In genomic region chr7:116307871-116308631, GRCm38 (mm10) we compare ENCODE assay signal across 8 mouse cellular contexts. TPM values are rescaled to one million over a fixed set of nuclear protein-coding genes. Genes with fewer than 3 reads are reported as not detected.
DNase-seq lines count a peak whose midpoint lies in the region; ATAC-seq and TF ChIP-seq lines count a peak whose summit lies in the region.

TSS of gene Plekha7 (minus strand) at chr7:116308376.

- TF ChIP-seq POLR2A in cortical plate, adult 2 months (IDR thresholded peaks at IDR 0.05; ENCODE audit: extremely low read depth, insufficient read depth, low read length), result no peak

- no peak within 1 kb of the TSS for H3K27ac ChIP-seq in cortical plate, adult 2 months (ENCODE audit: insufficient read depth, low read length)
- H3K27ac ChIP-seq in heart, postnatal 0 days (ENCODE audit: low read depth), result peak within 1 kb of the TSS; percentile 62
- peak within 1 kb of the TSS; percentile 87 for H3K27ac ChIP-seq in lung, embryonic 16.5 days (ENCODE audit: low read length)

- DNase-seq in A20 (ENCODE audit: low read depth, low spot score), result peak; percentile 82
- peak; percentile 97 for DNase-seq in R1 (ENCODE audit: low read depth, low spot score)
- DNase-seq in heart, postnatal 0 days (ENCODE audit: low spot score), result peak; percentile 52
- peak; percentile 80 to 83 for DNase-seq in kidney, postnatal 36 days
- peak; percentile 69 for DNase-seq in ovary, adult 18-20 months (ENCODE audit: low spot score)
- peak; percentile 51 to 56 for DNase-seq in urinary bladder, postnatal 36 days (ENCODE audit: low spot score in 2 of 2)

- no peaks in the 10 kb centered on the region for H3K36me3 ChIP-seq in heart, postnatal 0 days (replicated peaks; ENCODE audit: control insufficient read depth, insufficient read depth, low read length)
- no peaks in the 10 kb centered on the region for H3K36me3 ChIP-seq in lung, embryonic 16.5 days (ENCODE audit: control insufficient read depth, insufficient read depth, low read length)

- no peaks in the 10 kb centered on the region for H3K9me3 ChIP-seq in heart, postnatal 0 days (replicated peaks; ENCODE audit: control insufficient read depth, low read length)
- no peaks in the 10 kb centered on the region for H3K9me3 ChIP-seq in lung, embryonic 16.5 days (ENCODE audit: control insufficient read depth, low read length)

- peak within 1 kb of the TSS; percentile 57 for H3K9ac ChIP-seq in heart, postnatal 0 days (replicated peaks; ENCODE audit: low read depth, low read length)
- peak within 1 kb of the TSS; percentile 67 for H3K9ac ChIP-seq in lung, embryonic 16.5 days (ENCODE audit: low read length)

- no peaks in the 10 kb centered on the region for H3K4me1 ChIP-seq in cortical plate, adult 2 months (ENCODE audit: control insufficient read depth, insufficient read depth, low read length)
- H3K4me1 ChIP-seq in heart, postnatal 0 days (ENCODE audit: control insufficient read depth, insufficient read depth), result peaks cover 10% of the 10 kb centered on the region; the same call in 1 of the 2 replicates
- peaks cover 14% of the 10 kb centered on the region for H3K4me1 ChIP-seq in lung, embryonic 16.5 days (replicated peaks; ENCODE audit: control insufficient read depth, insufficient read depth, low read length)

- no peak for TF ChIP-seq CTCF in cortical plate, adult 2 months (IDR thresholded peaks at IDR 0.05; ENCODE audit: extremely low read depth, insufficient read depth, low read length)
- TF ChIP-seq CTCF in heart, postnatal 0 days (IDR thresholded peaks at IDR 0.05; ENCODE audit: low read depth), result no peak

- WGBS in heart, postnatal 0 days, result under 1% methylated on average over 61 of the region's 65 CpGs
- WGBS in lung, embryonic 16.5 days, result 0% methylated on average over 44 of the region's 65 CpGs

- H3K4me2 ChIP-seq in heart, postnatal 0 days (ENCODE audit: low read depth, low read length), result peak within 1 kb of the TSS; percentile 90
- peak within 1 kb of the TSS; percentile 99 for H3K4me2 ChIP-seq in lung, embryonic 16.5 days (ENCODE audit: low read depth, low read length)

- TF ChIP-seq EP300 in heart, postnatal 0 days (IDR thresholded peaks at IDR 0.05; ENCODE audit: low read depth), result no peak

- peak; percentile 81 for ATAC-seq in heart, postnatal 0 days (ENCODE audit: insufficient read depth, low read depth)
- ATAC-seq in lung, embryonic 16.5 days (ENCODE audit: low read depth), result peak; percentile 76

- H3K27me3 ChIP-seq in heart, postnatal 0 days (ENCODE audit: control insufficient read depth, insufficient read depth, low read length), result no peaks in the 10 kb centered on the region
- peaks cover 10% of the 10 kb centered on the region for H3K27me3 ChIP-seq in lung, embryonic 16.5 days (ENCODE audit: control insufficient read depth, insufficient read depth, low read depth, low read length)

- peak within 1 kb of the TSS; percentile 12 for H3K4me3 ChIP-seq in cortical plate, adult 2 months (ENCODE audit: insufficient read depth, low read length)
- peak within 1 kb of the TSS; percentile 73 for H3K4me3 ChIP-seq in heart, postnatal 0 days (ENCODE audit: low read depth, low read length)
- H3K4me3 ChIP-seq in lung, embryonic 16.5 days (ENCODE audit: low read length), result peak within 1 kb of the TSS; percentile 78

RNA-seq across cellular contexts. Expression of gene Plekha7, which starts in this region (rescaled TPM):
- 25.5 and 31.7 TPM in 2 replicates for polyA plus RNA-seq in cortical plate, adult 2 months (2012; rRNA removed)
- 40.4 and 48.8 TPM in 2 replicates for total RNA-seq in heart, postnatal 0 days (2014; rRNA removed; ENCODE audit: low replicate concordance)
- 18.3 and 19.4 TPM in 2 replicates for polyA plus RNA-seq in heart, postnatal 0 days (2015; fragmentation: Nextera tagmentation; extraction: Ambion mirVana)
- 10.9 and 14.0 TPM in 2 replicates for polyA plus RNA-seq in lung, embryonic 16.5 days (2015; fragmentation: Nextera tagmentation; extraction: Ambion mirVana)

Comparison
In these comparisons a context has a peak if more than half of its experiments do, and no peak if none do; other contexts are left out.
1. H3K4me3 ChIP-seq: peak in every context shown above with its lines; median percentile 78 in lung, embryonic 16.5 days; 73 in heart, postnatal 0 days; 12 in cortical plate, adult 2 months.